28 mouse cellular contexts compared by ENCODE assay signal in genomic region chr16:91162381-91162780, GRCm38 (mm10).
"Had no signal": no experiment of that assay in that cellular context is flagged by ENCODE, and none has a peak within 500 bp of the region (broad histone marks: within the 10 kb centered on the region; RNA-seq: fewer than 3 reads in every experiment).

No protein-coding gene starts in this region.

- H3K4me3 ChIP-seq: gastrocnemius, adult 2 months; heart, adult 2 months; heart, embryonic 13.5 days; heart, embryonic 15.5 days; hindbrain, embryonic 12.5 days; intestine, embryonic 15.5 days; layer of hippocampus, adult 2 months; left cerebral cortex, adult 2 months; limb, embryonic 10.5 days; limb, embryonic 12.5 days; liver, embryonic 13.5 days had no signal

- H3K27ac ChIP-seq: gastrocnemius, adult 2 months; heart, adult 2 months; heart, embryonic 13.5 days; heart, embryonic 15.5 days; hindbrain, embryonic 12.5 days; hindbrain, embryonic 14.5 days; intestine, embryonic 15.5 days; layer of hippocampus, adult 2 months; left cerebral cortex, adult 2 months; limb, embryonic 10.5 days; limb, embryonic 12.5 days; liver, embryonic 13.5 days had no signal

- H3K9ac ChIP-seq: heart, embryonic 13.5 days; heart, embryonic 15.5 days; hindbrain, embryonic 12.5 days; hindbrain, embryonic 14.5 days; intestine, embryonic 15.5 days; limb, embryonic 12.5 days; liver, embryonic 13.5 days had no signal

- DNase-seq: gastrocnemius, adult 2 months; gastrocnemius, postnatal 10 days; gastrocnemius, postnatal 25 days; heart, adult 11 months; heart, adult 2 months; heart, postnatal 14 days; heart, postnatal 36 days; kidney, adult 18-20 months; kidney, adult 8-10 months; kidney, postnatal 10 days; kidney, postnatal 25 days; kidney, postnatal 4 days; liver; liver, embryonic 13.5 days had no signal

- ATAC-seq: hindbrain, embryonic 16.5 days; inflammation-experienced regulatory T-cells, adult 6 months; intestine, embryonic 15.5 days; intestine, postnatal 0 days had no signal

- H3K9me3 ChIP-seq: heart, embryonic 13.5 days; heart, embryonic 15.5 days; hindbrain, embryonic 12.5 days; intestine, embryonic 15.5 days; limb, embryonic 10.5 days; limb, embryonic 12.5 days; liver, embryonic 13.5 days had no signal

- H3K4me1 ChIP-seq: heart, embryonic 13.5 days; heart, embryonic 15.5 days; hindbrain, embryonic 12.5 days; intestine, embryonic 15.5 days; limb, embryonic 12.5 days had no signal

- H3K36me3 ChIP-seq: heart, embryonic 13.5 days; heart, embryonic 15.5 days; hindbrain, embryonic 12.5 days; intestine, embryonic 15.5 days; limb, embryonic 10.5 days; limb, embryonic 12.5 days; liver, embryonic 13.5 days had no signal

- H3K27me3 ChIP-seq: intestine, embryonic 15.5 days had no signal

- H3K4me2 ChIP-seq: heart, embryonic 11.5 days; heart, embryonic 13.5 days; heart, embryonic 15.5 days; hindbrain, embryonic 12.5 days; hindbrain, embryonic 14.5 days; intestine, embryonic 15.5 days; limb, embryonic 12.5 days; liver, embryonic 11.5 days; liver, embryonic 13.5 days had no signal
